10 mouse cellular contexts compared by ENCODE assay signal in the genomic region with DNA sequence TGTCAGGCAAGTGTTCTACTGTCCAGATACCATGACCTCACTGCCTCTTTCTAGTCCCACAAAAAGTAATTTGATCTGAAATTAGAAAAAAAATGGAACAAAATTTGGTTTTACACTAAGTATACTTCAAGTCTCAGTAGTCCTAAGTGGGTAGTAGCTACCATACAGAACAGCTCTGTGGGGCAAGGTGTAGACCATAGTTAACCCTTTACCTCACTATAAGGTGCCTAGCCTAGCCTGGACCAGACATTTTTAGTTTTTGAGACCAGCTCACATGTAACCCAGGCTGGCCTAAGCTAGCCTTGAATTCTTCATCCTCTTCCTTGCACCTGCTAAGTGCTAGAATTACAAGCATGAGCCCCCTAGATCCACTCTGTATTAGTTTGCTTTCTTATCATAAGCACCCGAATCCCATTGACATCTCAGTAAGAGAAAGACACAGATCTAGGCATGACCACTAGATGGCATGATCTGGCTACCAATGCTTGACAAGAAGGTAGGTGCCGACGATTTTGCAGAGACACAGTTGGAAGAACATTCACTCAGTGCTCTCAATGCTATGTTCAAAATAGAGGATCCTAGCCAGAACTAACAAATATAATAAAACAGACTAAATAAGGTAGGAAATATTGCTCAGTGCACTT. TPM values are rescaled to one million over a fixed set of nuclear protein-coding genes. Genes with fewer than 3 reads are reported as not detected.
A peak's percentile ranks its signal among the peaks of the same experiment; 100 is the strongest.
DNase-seq lines count a peak whose midpoint lies in the region; ATAC-seq and TF ChIP-seq lines count a peak whose summit lies in the region.
"Had no signal": no experiment of that assay in that cellular context is flagged by ENCODE, and none has a peak within 500 bp of the region (broad histone marks: within the 10 kb centered on the region; RNA-seq: fewer than 3 reads in every experiment).

No protein-coding gene starts in this region.

- TF ChIP-seq CTCF in thymus, adult 2 months (IDR thresholded peaks at IDR 0.05; ENCODE audit: borderline replicate concordance, control insufficient read depth, extremely low read depth, insufficient read depth, low read length, poor library complexity): no peak

- H3K9me3 ChIP-seq in intestine, embryonic 15.5 days: no peaks in the 10 kb centered on the region
- no peaks in the 10 kb centered on the region for H3K9me3 ChIP-seq in limb, embryonic 15.5 days
- no peaks in the 10 kb centered on the region for H3K9me3 ChIP-seq in midbrain, embryonic 16.5 days (replicated peaks; ENCODE audit: control insufficient read depth, low read length, poor library complexity, severe bottlenecking)
- H3K9me3 ChIP-seq: liver, embryonic 15.5 days had no signal

- no peaks in the 10 kb centered on the region for H3K36me3 ChIP-seq in intestine, embryonic 15.5 days
- no peaks in the 10 kb centered on the region for H3K36me3 ChIP-seq in limb, embryonic 15.5 days
- no peaks in the 10 kb centered on the region for H3K36me3 ChIP-seq in midbrain, embryonic 16.5 days (ENCODE audit: control insufficient read depth, insufficient read depth, low read length)
- no peaks in the 10 kb centered on the region for H3K36me3 ChIP-seq in thymus, adult 2 months (ENCODE audit: control insufficient read depth, insufficient read depth, low read length)
- H3K36me3 ChIP-seq: liver, embryonic 15.5 days had no signal

- H3K4me3 ChIP-seq in intestine, embryonic 15.5 days (replicated peaks): no peak overlapping the region
- H3K4me3 ChIP-seq in limb, embryonic 15.5 days: no peak overlapping the region
- H3K4me3 ChIP-seq in midbrain, embryonic 16.5 days (ENCODE audit: low read depth, low read length): no peak overlapping the region
- H3K4me3 ChIP-seq in thymus, adult 2 months (ENCODE audit: control insufficient read depth, insufficient read depth, low read length): no peak overlapping the region
- H3K4me3 ChIP-seq: liver, embryonic 15.5 days had no signal

- H3K9ac ChIP-seq in intestine, embryonic 15.5 days: no peak overlapping the region
- H3K9ac ChIP-seq in limb, embryonic 15.5 days: no peak overlapping the region
- H3K9ac ChIP-seq in midbrain, embryonic 16.5 days (ENCODE audit: low read depth, low read length): no peak overlapping the region
- H3K9ac ChIP-seq: liver, embryonic 15.5 days had no signal

- TF ChIP-seq POLR2A in thymus, adult 2 months (IDR thresholded peaks at IDR 0.05; ENCODE audit: control insufficient read depth, extremely low read depth, insufficient read depth, low read length, poor library complexity): no peak

- peak; percentile 64 for ATAC-seq in intestine, embryonic 15.5 days
- 0 out of 2 replicates have a peak, but pooled peaks have one; percentile 35 for ATAC-seq in limb, embryonic 15.5 days (ENCODE audit: insufficient number of reproducible peaks, low FRiP score, low TSS enrichment, low read depth)
- peak; percentile 57 for ATAC-seq in midbrain, embryonic 16.5 days

- DNase-seq in heart, adult 11 months: peak; percentile 95
- no peak for DNase-seq in heart, postnatal 25 days (ENCODE audit: low spot score)
- DNase-seq in c-Kit-positive CD71-positive TER-119-positive erythroid progenitor cells, embryonic 14.5 days (ENCODE audit: low spot score): peak; percentile 66
- peak; percentile 80 for DNase-seq in forelimb bud, embryonic 11.5 days (ENCODE audit: low read depth, low spot score)
- peak; percentile 72 for DNase-seq in thymus, adult 2 months

- no peaks in the 10 kb centered on the region for H3K27me3 ChIP-seq in intestine, embryonic 15.5 days (replicated peaks)
- no peaks in the 10 kb centered on the region for H3K27me3 ChIP-seq in limb, embryonic 15.5 days
- no peaks in the 10 kb centered on the region for H3K27me3 ChIP-seq in midbrain, embryonic 16.5 days (ENCODE audit: control insufficient read depth, insufficient read depth, low read depth, low read length)
- no peaks in the 10 kb centered on the region for H3K27me3 ChIP-seq in thymus, adult 2 months (ENCODE audit: control insufficient read depth, insufficient read depth, low read length)
- H3K27me3 ChIP-seq: liver, embryonic 15.5 days had no signal

- intact Hi-C loops in heart, postnatal 25 days (cut with DNase I): loop anchor here (1.0 to 2.0 kb wide), 3 partner anchors 50 to 140 kb away; a partner anchor contains a TSS

- no peak overlapping the region for H3K27ac ChIP-seq in intestine, embryonic 15.5 days
- no peak overlapping the region for H3K27ac ChIP-seq in limb, embryonic 15.5 days
- no peak overlapping the region for H3K27ac ChIP-seq in midbrain, embryonic 16.5 days (ENCODE audit: low read length)
- no peak overlapping the region for H3K27ac ChIP-seq in thymus, adult 2 months (ENCODE audit: control insufficient read depth, insufficient read depth, low read length)
- H3K27ac ChIP-seq: liver, embryonic 15.5 days had no signal

- H3K4me1 ChIP-seq in intestine, embryonic 15.5 days (replicated peaks): peaks cover 9% of the 10 kb centered on the region; the same call in 1 of the 2 replicates
- H3K4me1 ChIP-seq in limb, embryonic 15.5 days: peaks cover 6% of the 10 kb centered on the region; the same call in 1 of the 2 replicates
- no peaks in the 10 kb centered on the region for H3K4me1 ChIP-seq in midbrain, embryonic 16.5 days (ENCODE audit: control insufficient read depth, insufficient read depth, low read length)
- H3K4me1 ChIP-seq in thymus, adult 2 months (replicated peaks; ENCODE audit: control insufficient read depth, insufficient read depth, low read length): peaks cover 18% of the 10 kb centered on the region

- H3K4me2 ChIP-seq in intestine, embryonic 15.5 days (replicated peaks): no peak overlapping the region
- H3K4me2 ChIP-seq in limb, embryonic 15.5 days: no peak overlapping the region
- H3K4me2 ChIP-seq in midbrain, embryonic 16.5 days (ENCODE audit: low read length): no peak overlapping the region
- H3K4me2 ChIP-seq: liver, embryonic 15.5 days had no signal

- 2% methylated on average over 3 of the region's 3 CpGs for WGBS in intestine, embryonic 15.5 days
- WGBS in limb, embryonic 15.5 days: 1% methylated on average over 3 of the region's 3 CpGs
- WGBS in midbrain, embryonic 16.5 days: 6% methylated on average over 3 of the region's 3 CpGs
- 4% methylated on average over 3 of the region's 3 CpGs for WGBS in thymus, adult 2 months

RNA-seq across cellular contexts. Expression of a gene that starts 7.7 kb away (rescaled TPM):
- 10 to 100 TPM; 38.4 to 41.5 TPM for total RNA-seq in heart, postnatal 25 days (2021)
- polyA plus RNA-seq in intestine, embryonic 15.5 days (2015; fragmentation: Nextera tagmentation; extraction: Ambion mirVana): 54.9 and 64.3 TPM in 2 replicates
- 58.8 and 69.6 TPM in 2 replicates for polyA plus RNA-seq in limb, embryonic 15.5 days (2015; fragmentation: Nextera tagmentation; extraction: Ambion mirVana)
- 6.2 and 8.4 TPM in 2 replicates for polyA plus RNA-seq in midbrain, embryonic 16.5 days (2015; fragmentation: Nextera tagmentation; extraction: Ambion mirVana)
- 55.5 and 69.2 TPM in 2 replicates for polyA plus RNA-seq in thymus, adult 2 months (2012; rRNA removed)

RNA-seq across cellular contexts. Expression of a gene that starts 28.4 kb away (rescaled TPM):
- 100 to 1,000 TPM; 160 to 161 TPM for total RNA-seq in heart, postnatal 25 days (2021)
- polyA plus RNA-seq in intestine, embryonic 15.5 days (2015; fragmentation: Nextera tagmentation; extraction: Ambion mirVana): 120 and 127 TPM in 2 replicates
- polyA plus RNA-seq in limb, embryonic 15.5 days (2015; fragmentation: Nextera tagmentation; extraction: Ambion mirVana): 104 and 114 TPM in 2 replicates
- polyA plus RNA-seq in midbrain, embryonic 16.5 days (2015; fragmentation: Nextera tagmentation; extraction: Ambion mirVana): 117 and 125 TPM in 2 replicates
- 41.1 and 50.1 TPM in 2 replicates for polyA plus RNA-seq in thymus, adult 2 months (2012; rRNA removed)

RNA-seq across cellular contexts. Expression of a gene that starts 28.6 kb away (rescaled TPM):
- total RNA-seq in heart, postnatal 25 days (2021): 10 to 100 TPM; 87.5 to 94.8 TPM
- 225 and 244 TPM in 2 replicates for polyA plus RNA-seq in intestine, embryonic 15.5 days (2015; fragmentation: Nextera tagmentation; extraction: Ambion mirVana)
- 232 and 249 TPM in 2 replicates for polyA plus RNA-seq in limb, embryonic 15.5 days (2015; fragmentation: Nextera tagmentation; extraction: Ambion mirVana)
- polyA plus RNA-seq in midbrain, embryonic 16.5 days (2015; fragmentation: Nextera tagmentation; extraction: Ambion mirVana): 205 and 212 TPM in 2 replicates
- 183 and 201 TPM in 2 replicates for polyA plus RNA-seq in thymus, adult 2 months (2012; rRNA removed)

RNA-seq across cellular contexts. Expression of a gene that starts 34.8 kb away (rescaled TPM):
- not detected for total RNA-seq in heart, postnatal 25 days (2021)
- polyA plus RNA-seq in intestine, embryonic 15.5 days (2015; fragmentation: Nextera tagmentation; extraction: Ambion mirVana): 3.1 and 3.3 TPM in 2 replicates
- polyA plus RNA-seq in limb, embryonic 15.5 days (2015; fragmentation: Nextera tagmentation; extraction: Ambion mirVana): 0.18 TPM in 1 of 2 replicates, not detected in the other
- 0.20 and 0.34 TPM in 2 replicates for polyA plus RNA-seq in midbrain, embryonic 16.5 days (2015; fragmentation: Nextera tagmentation; extraction: Ambion mirVana)
- 0.40 and 1.3 TPM in 2 replicates for polyA plus RNA-seq in thymus, adult 2 months (2012; rRNA removed)
- total RNA-seq: adrenal gland, adult 18-20 months had no signal

RNA-seq across cellular contexts. Expression of a gene that starts 48.7 kb away (rescaled TPM):
- under 1 TPM; 0.18 to 0.28 TPM for total RNA-seq in heart, postnatal 25 days (2021)
- 0.39 and 0.53 TPM in 2 replicates for polyA plus RNA-seq in intestine, embryonic 15.5 days (2015; fragmentation: Nextera tagmentation; extraction: Ambion mirVana)
- 1.6 and 2.0 TPM in 2 replicates for polyA plus RNA-seq in limb, embryonic 15.5 days (2015; fragmentation: Nextera tagmentation; extraction: Ambion mirVana)
- 2.0 and 2.5 TPM in 2 replicates for polyA plus RNA-seq in midbrain, embryonic 16.5 days (2015; fragmentation: Nextera tagmentation; extraction: Ambion mirVana)
- polyA plus RNA-seq in thymus, adult 2 months (2012; rRNA removed): 0.13 and 0.27 TPM in 2 replicates
- polyA plus RNA-seq: liver, embryonic 15.5 days had no signal
